Mouse (Mus musculus): ENCODE data around the gene Cramp1l. TPM values are rescaled to one million over a fixed set of nuclear protein-coding genes. Genes with fewer than 3 reads are reported as not detected.
"Not testable (repeated sequence)": the region's sequence is repeated elsewhere in the genome, so short reads cannot be mapped to it uniquely, and the experiment has no call there.

Gene Cramp1l
- polyA plus RNA-seq, 1 experiment from 2014 or later, result 6.8 TPM

DNA sequence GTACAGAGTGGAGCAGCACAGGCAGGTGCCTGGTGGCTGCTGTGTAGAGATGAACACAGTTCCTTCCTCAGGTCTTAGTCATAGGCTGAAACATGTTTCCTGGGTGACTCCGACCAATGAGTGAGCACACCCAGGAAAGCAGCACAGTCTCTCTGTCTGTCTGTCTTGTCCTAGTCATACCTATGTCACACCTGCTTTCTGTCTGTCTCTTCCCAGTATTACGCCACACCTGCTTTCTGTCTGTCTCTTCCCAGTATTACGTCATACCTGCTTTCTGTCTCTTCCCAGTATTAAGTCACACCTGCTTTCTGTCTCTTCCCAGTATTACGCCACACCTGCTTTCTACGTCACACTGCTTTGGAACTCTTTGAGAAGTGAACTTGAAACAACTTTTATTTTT lies 67.4 kb downstream of the Cramp1l start:
- WGBS, result 96% methylated on average over 5 of the region's 5 CpGs
- Histone ChIP-seq H3K9me3 (replicated peaks) (no peaks in the 10 kb centered on the region), H3K36me3 (peaks cover 100% of the 10 kb centered on the region), H3K27me3 (ENCODE audit: low read depth, poor library complexity, severe bottlenecking) (no peaks in the 10 kb centered on the region), H3K4me3 (no peak overlapping the region), H3K27ac (replicated peaks) (no peak overlapping the region), H3K4me1 (no peaks in the 10 kb centered on the region)
- no peak for DNase-seq (ENCODE audit: low spot score)

DNA sequence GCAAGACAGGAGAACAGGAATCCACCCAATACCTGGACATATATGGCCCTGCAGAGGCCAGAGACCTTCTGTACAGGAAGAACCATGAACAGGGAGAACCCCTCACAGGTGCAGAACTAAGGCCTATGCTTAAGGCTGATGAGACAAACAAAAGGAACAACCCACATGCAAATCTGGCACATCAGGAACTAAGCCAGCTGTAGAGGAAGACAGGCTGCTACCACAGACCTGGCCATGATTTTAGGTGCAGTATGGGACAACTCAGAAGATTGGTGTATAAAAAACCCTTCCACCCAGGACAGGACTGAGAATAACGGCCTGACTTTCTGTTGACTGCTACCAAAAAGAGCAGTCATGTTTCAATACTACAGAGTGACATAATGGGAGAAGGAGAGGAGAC lies 72.0 kb downstream of the Cramp1l start:
- not testable (repeated sequence) for H3K27ac ChIP-seq (replicated peaks); H3K4me3 ChIP-seq; DNase-seq (ENCODE audit: low spot score); H3K27me3 ChIP-seq (ENCODE audit: low read depth, poor library complexity, severe bottlenecking); H3K9me3 ChIP-seq (replicated peaks); H3K4me1 ChIP-seq
- peaks cover 75% of the 10 kb centered on the region for H3K36me3 ChIP-seq
- 92% methylated on average over 1 of the region's 1 CpGs for whole genome bisulfite sequencing

DNA sequence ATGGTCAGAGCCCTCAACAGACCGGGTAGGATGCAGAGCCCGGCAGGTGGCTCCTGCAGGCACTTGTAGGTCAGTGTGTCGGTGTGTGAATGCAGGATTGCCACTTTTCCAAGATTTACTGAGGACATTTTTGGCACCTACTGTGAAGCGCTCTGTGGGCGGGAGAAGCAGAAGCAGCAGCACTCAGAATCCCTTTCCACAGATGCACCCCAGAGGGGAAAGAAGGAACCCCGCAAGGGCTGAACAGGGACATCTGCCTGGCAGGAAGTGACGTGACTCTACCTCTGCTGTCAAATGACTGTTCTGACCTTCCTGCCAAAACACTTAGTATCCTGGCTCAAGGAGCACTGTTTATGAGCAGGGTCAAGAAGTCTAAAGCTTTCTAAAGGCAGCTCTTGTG lies 72.6 kb downstream of the Cramp1l start:
- H3K4me1 ChIP-seq, result no peaks in the 10 kb centered on the region
- H3K27ac ChIP-seq (replicated peaks), result no peak overlapping the region
- H3K36me3 ChIP-seq, result peaks cover 70% of the 10 kb centered on the region
- no peak overlapping the region for H3K4me3 ChIP-seq
- no peak for DNase-seq (ENCODE audit: low spot score)
- H3K9me3 ChIP-seq (replicated peaks), result no peaks in the 10 kb centered on the region
- 92% methylated on average over 7 of the region's 7 CpGs for WGBS
- H3K27me3 ChIP-seq (ENCODE audit: low read depth, poor library complexity, severe bottlenecking), result no peaks in the 10 kb centered on the region

DNA sequence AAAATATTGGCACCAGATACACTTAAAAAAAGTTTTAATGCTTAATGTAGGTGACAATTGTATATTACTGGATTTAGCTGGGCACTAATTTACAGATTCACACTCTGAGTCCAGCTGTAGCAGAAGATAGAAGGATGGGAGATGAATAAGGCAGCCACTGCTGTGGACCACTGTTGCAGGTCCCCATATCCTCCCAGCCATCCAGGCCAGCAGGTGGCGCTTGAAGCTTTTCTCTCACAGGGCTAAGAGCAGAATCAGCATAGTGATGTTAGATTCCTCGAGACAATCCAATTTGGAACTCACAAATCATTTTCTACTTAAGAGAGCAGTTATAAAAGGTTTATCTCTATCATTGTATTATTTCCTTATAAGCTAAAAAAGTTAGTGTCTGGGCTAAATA lies 73.1 kb downstream of the Cramp1l start:
- 39% methylated on average over 2 of the region's 2 CpGs for WGBS
- H3K9me3 ChIP-seq (replicated peaks); H3K27me3 ChIP-seq (ENCODE audit: low read depth, poor library complexity, severe bottlenecking); H3K4me3 ChIP-seq; H3K27ac ChIP-seq (replicated peaks); H3K4me1 ChIP-seq; DNase-seq (ENCODE audit: low spot score): not testable (repeated sequence)
- peaks cover 64% of the 10 kb centered on the region for H3K36me3 ChIP-seq

GRCm38 (mm10) chr17:24937266-24937665 lies 78.3 kb downstream of the Cramp1l start:
- peaks cover 21% of the 10 kb centered on the region for H3K4me1 ChIP-seq
- peaks cover 30% of the 10 kb centered on the region; the same call in 1 of the 2 replicates for H3K36me3 ChIP-seq
- DNase-seq (ENCODE audit: low spot score), result no peak
- peak overlapping the region; percentile 91 for H3K4me3 ChIP-seq
- 48% methylated on average over 6 of the region's 6 CpGs for WGBS
- H3K27me3 ChIP-seq (ENCODE audit: low read depth, poor library complexity, severe bottlenecking), result no peaks in the 10 kb centered on the region
- H3K27ac ChIP-seq (replicated peaks), result peak overlapping the region; percentile 88
- H3K9me3 ChIP-seq (replicated peaks), result no peaks in the 10 kb centered on the region

DNA sequence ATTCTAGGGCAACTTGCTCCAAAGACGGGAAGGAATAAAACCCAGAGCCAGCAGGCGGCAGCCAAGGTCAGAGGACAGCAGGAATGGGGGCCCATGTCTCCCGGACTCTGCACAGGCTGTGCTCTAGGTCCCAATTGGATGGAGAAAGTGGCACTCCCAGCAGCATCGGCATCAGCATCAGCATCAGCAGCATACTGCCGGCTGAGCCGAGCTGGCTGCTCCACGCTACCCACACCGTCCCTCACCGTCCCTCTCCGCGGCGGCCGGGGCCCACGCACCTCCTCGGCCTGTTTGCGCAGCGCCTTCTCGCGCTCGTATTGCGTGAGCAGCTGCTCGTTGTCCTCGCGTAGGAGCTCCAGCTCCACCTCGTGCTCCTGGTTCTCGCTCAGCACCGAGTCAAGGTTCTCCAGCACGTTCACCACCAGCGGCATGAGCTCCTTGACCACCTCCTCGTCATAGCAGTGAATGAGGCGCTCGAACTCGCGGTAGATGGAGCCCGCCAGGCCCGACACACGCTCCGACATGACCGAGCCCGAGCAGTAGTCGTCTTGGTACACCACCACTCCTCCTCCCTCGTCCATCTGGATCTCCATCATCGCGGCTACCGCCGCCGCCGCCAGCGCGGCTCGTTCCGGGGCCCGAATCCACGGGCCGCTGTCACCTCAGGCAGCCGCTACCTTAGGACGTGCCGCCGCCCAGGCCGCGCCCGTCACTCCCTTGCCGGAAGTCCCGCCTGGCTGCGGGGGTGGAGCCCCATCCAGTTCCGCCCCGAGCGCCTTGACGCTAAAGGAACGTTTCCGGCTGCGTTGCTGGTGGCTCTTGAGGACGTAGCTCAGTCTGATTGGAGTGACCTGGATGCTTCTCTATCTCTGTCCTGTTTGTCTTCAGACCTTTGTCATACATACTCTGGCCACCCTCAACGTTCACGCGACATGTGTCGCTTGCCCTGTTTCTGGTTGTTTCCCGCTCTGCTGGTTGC lies 79.0 kb downstream of the Cramp1l start, which contains the start of gene Mapk8ip3:
TSS of gene Mapk8ip3 (minus strand) at position 719 of the 979 bp plus-strand sequence.
- WGBS, result under 1% methylated on average over 78 of the region's 78 CpGs
- peak within 1 kb of the TSS; percentile 91 for H3K4me3 ChIP-seq
- peaks cover 30% of the 10 kb centered on the region for H3K36me3 ChIP-seq
- no peaks in the 10 kb centered on the region for H3K9me3 ChIP-seq (replicated peaks)
- peak; percentile 95 for DNase-seq (ENCODE audit: low spot score)
- peak within 1 kb of the TSS; percentile 88 for H3K27ac ChIP-seq (replicated peaks)
- peaks cover 21% of the 10 kb centered on the region for H3K4me1 ChIP-seq
- no peaks in the 10 kb centered on the region for H3K27me3 ChIP-seq (ENCODE audit: low read depth, poor library complexity, severe bottlenecking)

GRCm38 (mm10) chr17:24935666-24936065 lies 79.9 kb downstream of the Cramp1l start:
- H3K36me3 ChIP-seq, result peaks cover 30% of the 10 kb centered on the region
- H3K4me1 ChIP-seq, result peaks cover 21% of the 10 kb centered on the region
- H3K4me3 ChIP-seq, result peak overlapping the region; percentile 91
- 0 out of 2 replicates have a peak overlapping the region, but pooled peaks have one; percentile 19 for H3K27ac ChIP-seq (replicated peaks)
- H3K27me3 ChIP-seq (ENCODE audit: low read depth, poor library complexity, severe bottlenecking), result no peaks in the 10 kb centered on the region
- DNase-seq (ENCODE audit: low spot score), result no peak
- H3K9me3 ChIP-seq (replicated peaks), result no peaks in the 10 kb centered on the region

GRCm38 (mm10) chr17:24934926-24935325 lies 80.7 kb downstream of the Cramp1l start:
- WGBS, result 93% methylated on average over 4 of the region's 4 CpGs
- peaks cover 30% of the 10 kb centered on the region for H3K36me3 ChIP-seq
- peaks cover 21% of the 10 kb centered on the region for H3K4me1 ChIP-seq
- H3K4me3 ChIP-seq, result peak overlapping the region; percentile 91
- no peak for DNase-seq (ENCODE audit: low spot score)
- no peaks in the 10 kb centered on the region for H3K27me3 ChIP-seq (ENCODE audit: low read depth, poor library complexity, severe bottlenecking)
- H3K9me3 ChIP-seq (replicated peaks), result no peaks in the 10 kb centered on the region
- no peak overlapping the region for H3K27ac ChIP-seq (replicated peaks)

- Histone ChIP-seq H3K27me3 (ENCODE audit: low read depth, poor library complexity, severe bottlenecking) (no peaks in the 10 kb centered on the region), H3K36me3 (peaks cover 38% of the 10 kb centered on the region), H3K4me3 (no peak overlapping the region), H3K9me3 (replicated peaks) (no peaks in the 10 kb centered on the region), H3K27ac (replicated peaks) (no peak overlapping the region), H3K4me1 (peaks cover 21% of the 10 kb centered on the region)
- DNase-seq (ENCODE audit: low spot score), result no peak
- 86% methylated on average over 4 of the region's 4 CpGs for WGBS
Measured at GRCm38 (mm10) chr17:24933163-24933562, 82.4 kb downstream of the Cramp1l start.

- H3K27ac ChIP-seq (replicated peaks), result no peak overlapping the region
- no peak for DNase-seq (ENCODE audit: low spot score)
- H3K4me1 ChIP-seq, result peaks cover 21% of the 10 kb centered on the region
- WGBS, result 94% methylated on average over 4 of the region's 4 CpGs
- H3K4me3 ChIP-seq, result no peak overlapping the region
- H3K36me3 ChIP-seq, result peaks cover 44% of the 10 kb centered on the region
- no peaks in the 10 kb centered on the region for H3K27me3 ChIP-seq (ENCODE audit: low read depth, poor library complexity, severe bottlenecking)
- no peaks in the 10 kb centered on the region for H3K9me3 ChIP-seq (replicated peaks)
Measured at GRCm38 (mm10) chr17:24932431-24932830, 83.2 kb downstream of the Cramp1l start.

DNA sequence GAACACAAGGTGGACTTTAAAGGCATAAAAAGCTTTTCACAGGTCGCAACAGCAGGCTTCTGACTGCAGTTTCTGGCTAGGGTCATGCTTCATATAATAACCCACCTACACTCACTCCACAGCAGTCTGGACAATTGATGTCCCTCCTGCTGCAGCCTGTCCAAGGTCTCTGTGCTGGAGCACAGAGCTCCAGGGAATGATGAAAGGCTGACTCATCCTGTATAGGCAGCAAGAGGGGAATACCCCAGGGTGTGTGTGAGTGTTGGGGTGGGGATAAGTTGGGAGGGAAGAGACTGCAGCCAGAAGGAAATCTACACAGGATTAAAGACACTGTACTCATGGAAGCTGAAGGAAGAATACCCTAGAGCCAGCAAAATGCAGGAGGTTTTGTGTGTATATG lies 86.1 kb downstream of the Cramp1l start:
- no peaks in the 10 kb centered on the region for H3K9me3 ChIP-seq (replicated peaks)
- no peak for DNase-seq (ENCODE audit: low spot score)
- H3K27me3 ChIP-seq (ENCODE audit: low read depth, poor library complexity, severe bottlenecking), result no peaks in the 10 kb centered on the region
- no peak overlapping the region for H3K4me3 ChIP-seq
- WGBS, result 100% methylated on average over 1 of the region's 1 CpGs
- H3K4me1 ChIP-seq, result peaks cover 5% of the 10 kb centered on the region
- H3K36me3 ChIP-seq, result peaks cover 73% of the 10 kb centered on the region
- no peak overlapping the region for H3K27ac ChIP-seq (replicated peaks)

- DNase-seq (ENCODE audit: low spot score), result no peak
- H3K9me3 ChIP-seq (replicated peaks), result no peaks in the 10 kb centered on the region
- 93% methylated on average over 1 of the region's 1 CpGs for WGBS
- no peaks in the 10 kb centered on the region for H3K4me1 ChIP-seq
- no peak overlapping the region for H3K27ac ChIP-seq (replicated peaks)
- H3K27me3 ChIP-seq (ENCODE audit: low read depth, poor library complexity, severe bottlenecking), result no peaks in the 10 kb centered on the region
- peaks cover 98% of the 10 kb centered on the region for H3K36me3 ChIP-seq
- H3K4me3 ChIP-seq, result no peak overlapping the region
Measured at GRCm38 (mm10) chr17:24923246-24923645, 92.3 kb downstream of the Cramp1l start.

- Histone ChIP-seq H3K27me3 (ENCODE audit: low read depth, poor library complexity, severe bottlenecking) (no peaks in the 10 kb centered on the region), H3K9me3 (replicated peaks) (no peaks in the 10 kb centered on the region), H3K36me3 (peaks cover 99% of the 10 kb centered on the region), H3K4me3 (no peak overlapping the region), H3K27ac (replicated peaks) (no peak overlapping the region), H3K4me1 (no peaks in the 10 kb centered on the region)
- DNase-seq (ENCODE audit: low spot score), result no peak
Measured at GRCm38 (mm10) chr17:24913984-24914383, 101.6 kb downstream of the Cramp1l start.

All from midbrain, embryonic 10.5 days (tissue).